Mouse (Mus musculus) erythroblast, embryonic 14.5 days (primary cell): ENCODE measurements around the gene Tlcd2.

Experiments
- GATA1 ChIP-seq: IDR thresholded peaks from 2 replicates; pipeline ENCODE4 v1.6.1; 2012; ENCODE audit warnings: low read length, inconsistent platforms, mixed read lengths
- TAL1 ChIP-seq: IDR thresholded peaks from 3 replicates; pipeline ENCODE4 v1.6.1; 2012; ENCODE audit warnings: low read length, inconsistent platforms, mixed read lengths

GRCm38 (mm10) chr11:75452812-75453557 is 8.5 kb upstream of the Tlcd2 start:
- TF ChIP-seq TAL1 = no peak
- no peak for TF ChIP-seq GATA1
